Mouse (Mus musculus) gastrocnemius, postnatal 10 days (tissue): ENCODE data around the gene Slc39a1. TPM values are rescaled to one million over a fixed set of nuclear protein-coding genes. Genes with fewer than 3 reads are reported as not detected.
"Not testable (repeated sequence)": the region's sequence is repeated elsewhere in the genome, so short reads cannot be mapped to it uniquely, and the experiment has no call there.

Source experiments
- DNase-seq: peaks from one replicate; pipeline ENCODE4 v3.0.0; 2021; ENCODE audit warnings: mixed read lengths
- total RNA-seq, 2 experiments: library from RNA; stranded (reverse); gene quantifications; 2 replicates each; pipeline ENCODE4 v1.2.3; 2021

Slc39a1 gene
- total RNA-seq, 2 experiments from 2014 or later = 68.7 to 77.9 TPM

GRCm38 (mm10) chr3:90265932-90266741, 18.2 kb downstream of the Slc39a1 start:
- no peak for DNase-seq

GRCm38 (mm10) chr3:90266901-90267775, 19.2 kb downstream of the Slc39a1 start:
- no peak for DNase-seq

DNA sequence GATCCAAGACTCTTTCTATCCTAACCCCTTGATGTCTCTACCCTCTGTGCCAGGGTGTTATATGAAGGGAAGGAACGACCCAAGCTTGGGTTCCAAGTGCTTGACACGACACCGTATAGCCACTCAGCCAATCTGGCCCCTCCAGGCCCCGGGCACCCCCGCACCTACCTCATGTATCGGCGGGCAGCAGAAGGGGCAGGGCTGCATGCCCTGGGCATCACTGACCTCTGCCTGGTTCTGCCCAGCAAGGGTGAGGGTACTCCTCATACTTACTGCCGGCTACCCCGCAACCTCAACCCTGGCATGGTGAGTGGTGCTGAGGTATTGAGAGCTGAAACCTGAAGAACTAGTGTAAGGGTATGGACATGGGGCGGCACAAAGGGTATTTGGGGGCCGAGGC, 20.2 kb downstream of the Slc39a1 start:
- no peak for DNase-seq

- DNase-seq = no peak
Observed at GRCm38 (mm10) chr3:90268971-90269370, 21.0 kb downstream of the Slc39a1 start.

DNA sequence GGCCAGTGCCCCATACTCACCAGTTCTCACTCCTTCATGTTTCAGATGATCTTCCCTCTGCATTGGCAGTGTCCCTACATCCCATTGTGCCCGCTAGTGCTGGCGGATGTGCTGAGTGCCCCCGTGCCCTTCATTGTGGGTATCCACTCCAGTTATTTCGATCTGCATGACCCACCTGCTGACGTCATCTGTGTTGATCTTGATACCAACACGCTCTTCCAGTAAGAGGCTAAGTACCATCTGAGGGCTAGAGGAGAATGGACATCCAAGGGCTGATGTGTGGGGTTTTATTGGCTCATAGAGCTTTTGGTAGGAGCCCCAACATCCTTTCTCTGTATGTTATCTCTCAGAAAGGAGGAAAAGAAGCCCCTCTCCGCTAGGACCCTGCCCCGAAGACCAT, 22.8 kb downstream of the Slc39a1 start:
- DNase-seq = no peak

- no peak for DNase-seq
Observed at GRCm38 (mm10) chr3:90272170-90272569, 24.2 kb downstream of the Slc39a1 start.

- DNase-seq = no peak
Observed at GRCm38 (mm10) chr3:90273855-90274254, 25.9 kb downstream of the Slc39a1 start.

DNA sequence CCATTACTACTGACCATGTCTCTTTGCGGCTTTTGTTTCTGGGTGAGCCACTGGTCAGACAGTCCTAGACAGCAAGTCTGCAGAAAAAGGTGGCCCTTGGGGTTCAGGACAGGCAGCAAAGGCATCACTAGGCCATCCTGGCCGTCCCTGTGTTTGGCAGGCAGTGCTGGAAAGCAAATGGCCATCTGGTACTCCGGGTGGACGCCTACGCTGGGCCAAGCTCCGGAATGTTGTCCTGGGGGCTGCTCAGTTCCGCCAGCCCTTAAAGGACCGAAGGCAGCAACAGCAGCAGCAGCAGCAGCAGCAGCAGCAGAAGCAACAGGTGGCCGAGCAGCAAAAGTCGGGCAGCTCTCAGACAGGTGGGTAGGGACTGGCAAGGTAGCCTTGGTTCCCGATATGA, 27.3 kb downstream of the Slc39a1 start:
- DNase-seq = no peak

- DNase-seq = no peak
Observed at GRCm38 (mm10) chr3:90276858-90277257, 28.9 kb downstream of the Slc39a1 start.

GRCm38 (mm10) chr3:90277793-90278192, 29.8 kb downstream of the Slc39a1 start:
- no peak for DNase-seq

GRCm38 (mm10) chr3:90278211-90278610, 30.2 kb downstream of the Slc39a1 start:
- no peak for DNase-seq

- DNase-seq = no peak
Observed at GRCm38 (mm10) chr3:90279216-90279615, 31.2 kb downstream of the Slc39a1 start.

GRCm38 (mm10) chr3:90279743-90280142, 31.8 kb downstream of the Slc39a1 start:
- no peak for DNase-seq

- no peak for DNase-seq
Observed at GRCm38 (mm10) chr3:90280708-90281107, 32.7 kb downstream of the Slc39a1 start.

DNA sequence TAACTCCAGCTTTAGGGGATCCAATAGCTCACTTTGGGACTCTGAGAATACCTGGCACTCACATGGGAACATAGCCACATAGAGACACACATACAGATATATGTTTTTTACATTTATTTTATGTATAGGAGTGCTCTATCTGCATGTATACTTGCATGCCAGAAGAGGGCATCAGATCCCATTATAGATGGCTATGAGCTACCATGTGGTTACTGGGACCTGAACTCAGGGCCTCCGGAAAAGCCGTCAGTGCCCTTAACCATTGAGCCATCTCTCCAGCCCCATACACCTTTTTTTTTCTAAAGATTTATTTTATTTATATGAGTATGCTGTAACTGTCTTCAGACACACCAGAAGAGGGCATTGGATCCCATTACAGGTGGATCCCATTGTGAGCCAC, 36.2 kb downstream of the Slc39a1 start:
- no peak for DNase-seq

DNA sequence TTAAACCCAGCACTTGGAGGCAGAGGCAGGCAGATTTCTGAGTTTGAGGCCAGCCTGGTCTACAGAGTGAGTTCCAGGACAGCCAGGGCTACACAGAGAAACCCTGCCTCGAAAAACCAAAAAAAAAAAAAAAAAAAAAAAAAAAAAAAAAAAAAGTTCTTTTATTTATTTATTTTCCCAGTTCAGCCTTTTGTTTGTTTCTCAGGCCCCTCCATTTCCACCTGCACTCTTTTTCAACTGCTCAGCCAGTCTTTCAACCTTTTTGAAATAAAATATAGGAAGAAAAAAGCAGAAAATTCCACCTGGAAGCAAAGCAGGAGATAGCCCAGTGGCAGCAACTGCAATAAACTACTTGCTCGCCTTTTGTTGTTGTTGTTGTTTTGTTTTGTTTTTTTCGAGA, 41.4 kb downstream of the Slc39a1 start:
- not testable (repeated sequence) for DNase-seq

DNA sequence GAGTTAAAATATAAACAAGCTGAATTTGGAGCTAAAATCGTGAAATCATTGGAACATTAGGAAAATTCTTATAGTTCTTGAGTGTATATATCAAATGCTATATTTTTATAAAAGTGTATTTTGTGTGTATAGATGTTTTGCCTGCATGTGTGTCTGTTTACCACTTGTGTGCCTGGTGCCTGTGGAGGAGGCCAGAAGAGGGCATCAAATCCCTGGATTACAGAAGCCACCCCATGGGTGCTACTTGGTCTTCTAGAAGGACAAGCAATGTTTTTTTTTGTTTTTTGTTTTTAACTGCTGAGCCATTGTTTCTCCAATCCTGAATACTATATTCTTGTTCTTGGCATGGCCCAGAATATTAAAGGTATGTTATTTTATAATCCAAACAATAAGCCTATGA, 42.6 kb downstream of the Slc39a1 start:
- no peak for DNase-seq

DNA sequence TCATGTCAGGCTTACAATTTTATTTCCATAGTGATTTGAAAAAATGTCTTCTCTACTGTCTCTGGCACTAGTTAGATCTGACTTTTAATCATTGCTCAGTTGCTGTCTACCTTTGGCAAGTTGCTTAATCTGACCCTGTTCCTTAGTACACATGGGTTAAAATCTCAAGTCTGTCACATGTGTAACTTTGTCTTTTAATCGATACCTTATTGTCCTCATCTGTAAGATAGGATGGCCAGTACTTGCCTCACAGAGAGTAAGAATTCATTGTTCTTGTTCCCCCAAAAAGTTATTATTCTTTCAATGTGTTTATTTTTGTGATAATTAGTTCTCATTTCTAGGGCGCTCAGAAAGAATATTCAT, 44.0 kb downstream of the Slc39a1 start:
- DNase-seq = no peak

- peak; percentile 98 for DNase-seq
Observed at GRCm38 (mm10) chr3:90292345-90293275, 44.6 kb downstream of the Slc39a1 start, which contains the start of gene Gatad2b. Gatad2b (plus strand) TSS chr3:90293178.

DNA sequence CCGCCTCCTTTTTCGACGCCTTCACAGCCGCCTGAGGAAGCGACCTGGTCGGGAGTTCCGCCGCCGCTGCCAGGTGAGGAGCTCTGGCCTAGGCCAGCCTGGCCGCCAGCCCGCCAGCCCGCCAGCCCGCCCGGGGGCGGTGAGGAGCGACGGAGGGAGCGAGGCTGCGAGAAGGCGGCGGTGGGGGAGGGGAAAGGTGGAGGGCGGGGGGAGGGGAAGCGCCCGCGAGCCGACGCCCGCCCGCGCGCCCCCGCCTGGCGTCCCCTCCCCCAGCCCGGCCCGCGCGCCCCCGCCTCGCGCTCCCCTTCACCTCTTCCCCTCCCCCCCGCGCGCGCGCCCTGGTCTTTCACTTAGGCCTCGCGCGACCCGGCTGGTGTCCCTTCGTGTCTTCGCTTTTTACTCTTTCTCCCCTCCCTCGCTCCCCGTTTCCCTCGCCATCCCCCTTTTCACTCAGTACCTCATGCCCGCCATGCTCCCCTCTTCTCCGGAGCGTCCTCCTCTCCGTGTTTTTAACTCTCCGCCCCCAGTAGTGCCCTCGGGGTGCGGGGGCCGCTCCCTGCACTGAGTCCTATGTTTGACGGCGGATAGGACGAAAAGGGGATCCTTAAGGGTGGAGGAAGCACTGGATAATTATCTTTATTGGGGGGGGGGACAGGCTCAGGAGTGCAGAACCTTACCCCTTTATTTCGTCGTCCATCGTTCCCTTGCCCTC, 45.5 kb downstream of the Slc39a1 start:
- DNase-seq = peak; percentile 80

DNA sequence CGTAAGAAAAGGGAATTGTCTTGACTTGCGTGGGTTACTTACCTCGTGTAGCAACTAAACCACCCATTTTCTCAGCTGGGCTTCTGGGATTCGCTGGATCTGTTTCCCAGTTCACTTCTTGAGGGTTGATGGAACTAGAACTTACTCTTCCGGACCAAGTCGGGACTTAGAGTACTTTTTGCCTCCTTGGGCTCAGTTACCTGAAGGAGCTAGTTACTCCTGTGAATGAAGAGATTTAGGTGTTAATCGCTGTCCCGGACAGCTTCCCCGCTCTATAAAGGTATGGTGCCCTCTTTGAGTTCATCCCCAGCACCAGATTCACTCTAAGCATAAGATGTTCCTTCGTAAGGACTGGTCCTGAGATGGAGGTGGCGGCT, 46.1 kb downstream of the Slc39a1 start:
- DNase-seq = no peak

DNA sequence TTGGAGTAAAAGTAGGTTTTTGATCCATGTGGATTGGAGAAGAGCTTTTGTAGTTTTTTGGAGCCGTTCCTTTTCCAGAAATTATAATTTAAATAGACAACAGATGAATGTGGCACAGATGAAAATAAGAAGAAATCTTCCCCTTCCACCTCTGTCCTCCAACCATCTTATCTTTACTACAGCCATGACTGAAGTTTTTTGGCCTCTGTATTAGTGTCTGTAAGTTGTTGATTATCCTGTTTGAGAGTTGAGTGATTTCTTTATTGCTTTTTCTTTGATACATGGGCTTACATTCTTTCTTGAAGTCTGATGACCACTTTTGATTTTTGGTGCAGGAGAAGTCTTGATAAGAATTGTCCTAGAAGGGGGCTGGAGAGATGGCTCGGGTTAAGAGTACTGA, 46.7 kb downstream of the Slc39a1 start:
- no peak for DNase-seq
